Mouse (Mus musculus): Measurements from ENCODE around the gene Sv2c. TPM values are rescaled to one million over a fixed set of nuclear protein-coding genes. Genes with fewer than 3 reads are reported as not detected.
"Not testable (repeated sequence)": the region's sequence is repeated elsewhere in the genome, so short reads cannot be mapped to it uniquely, and the experiment has no call there.

Gene Sv2c
- total RNA-seq, 2 experiments from 2014 or later: 0.18 to 0.32 TPM

GRCm38 (mm10) chr13:95974106-95974505, 158.3 kb downstream of the Sv2c start:
- intact Hi-C loops (cut with DNase I): no loop called here
- DNase-seq: no peak

GRCm38 (mm10) chr13:95973368-95973958, 158.9 kb downstream of the Sv2c start:
- intact Hi-C loops (cut with DNase I): no loop called here

GRCm38 (mm10) chr13:95968031-95968430, 164.3 kb downstream of the Sv2c start:
- intact Hi-C loops (cut with DNase I); DNase-seq: not testable (repeated sequence)

More at GRCm38 (mm10) chr13:95973368-95973958, 158.9 kb downstream of the Sv2c start:
- peak; percentile 58 to 64 for DNase-seq

- intact Hi-C loops (cut with DNase I): no loop called here
These were observed 165.6 kb downstream of the Sv2c start for GRCm38 (mm10) chr13:95966791-95967190.

GRCm38 (mm10) chr13:95965596-95965995, 166.8 kb downstream of the Sv2c start:
- DNase-seq: no peak

More at GRCm38 (mm10) chr13:95966791-95967190, 165.6 kb downstream of the Sv2c start:
- DNase-seq: no peak

GRCm38 (mm10) chr13:95965162-95965561, 167.2 kb downstream of the Sv2c start:
- intact Hi-C loops (cut with DNase I): no loop called here
- no peak for DNase-seq

More at GRCm38 (mm10) chr13:95965596-95965995, 166.8 kb downstream of the Sv2c start:
- intact Hi-C loops (cut with DNase I): no loop called here

GRCm38 (mm10) chr13:95964226-95964625, 168.2 kb downstream of the Sv2c start:
- intact Hi-C loops (cut with DNase I): no loop called here
- DNase-seq: no peak

GRCm38 (mm10) chr13:95963671-95964070, 168.7 kb downstream of the Sv2c start:
- no peak for DNase-seq
- intact Hi-C loops (cut with DNase I): no loop called here

GRCm38 (mm10) chr13:95961905-95962304, 170.5 kb downstream of the Sv2c start:
- intact Hi-C loops (cut with DNase I): no loop called here
- no peak for DNase-seq

- intact Hi-C loops (cut with DNase I): no loop called here
- DNase-seq: peak in 1 of 2 experiments; percentile 22
These were observed 171.1 kb downstream of the Sv2c start for GRCm38 (mm10) chr13:95961191-95961791.

GRCm38 (mm10) chr13:95960477-95961185, 171.7 kb downstream of the Sv2c start:
- no peak for DNase-seq
- intact Hi-C loops (cut with DNase I): no loop called here

- DNase-seq: no peak
- intact Hi-C loops (cut with DNase I): no loop called here
These were observed 172.5 kb downstream of the Sv2c start for GRCm38 (mm10) chr13:95959651-95960476.

GRCm38 (mm10) chr13:95957134-95957533, 175.2 kb downstream of the Sv2c start:
- intact Hi-C loops (cut with DNase I): no loop called here

GRCm38 (mm10) chr13:95956327-95956781, 176.0 kb downstream of the Sv2c start:
- intact Hi-C loops (cut with DNase I): no loop called here
- no peak for DNase-seq

More at GRCm38 (mm10) chr13:95957134-95957533, 175.2 kb downstream of the Sv2c start:
- DNase-seq: no peak

- DNase-seq: no peak
- intact Hi-C loops (cut with DNase I): no loop called here
These were observed 177.2 kb downstream of the Sv2c start for GRCm38 (mm10) chr13:95955204-95955603.

- intact Hi-C loops (cut with DNase I): no loop called here
- DNase-seq: no peak
These were observed 178.7 kb downstream of the Sv2c start for GRCm38 (mm10) chr13:95953636-95954035.

- no peak for DNase-seq
- intact Hi-C loops (cut with DNase I): no loop called here
These were observed 180.1 kb downstream of the Sv2c start for GRCm38 (mm10) chr13:95952263-95952662.

- intact Hi-C loops (cut with DNase I): no loop called here
- no peak for DNase-seq
These were observed 181.1 kb downstream of the Sv2c start for GRCm38 (mm10) chr13:95951098-95951894.

GRCm38 (mm10) chr13:95950434-95951091, 181.8 kb downstream of the Sv2c start:
- DNase-seq: no peak
- intact Hi-C loops (cut with DNase I): no loop called here

All from gastrocnemius, postnatal 36 days (tissue).